30 mouse cellular contexts compared by ENCODE assay signal in the genomic region with DNA sequence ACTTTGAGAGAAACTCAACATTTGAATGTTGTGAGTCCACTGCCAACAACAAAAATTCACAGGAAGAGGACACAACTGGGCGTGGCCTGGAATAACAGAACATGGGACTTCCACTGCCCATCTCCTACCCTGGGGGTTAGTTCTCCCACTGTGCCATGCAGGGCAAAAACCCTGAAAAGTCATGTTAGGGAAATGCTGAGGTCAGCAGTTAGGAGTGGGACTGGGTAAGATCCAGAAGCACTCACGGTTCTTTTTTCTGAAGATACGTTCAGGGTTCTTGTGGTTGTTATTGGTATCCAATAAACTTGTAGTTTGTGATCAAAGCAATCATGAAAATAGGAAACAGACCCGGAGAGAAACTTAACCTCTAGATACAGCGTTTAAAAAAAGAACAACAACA.
"Had no signal": no experiment of that assay in that cellular context is flagged by ENCODE, and none has a peak within 500 bp of the region (broad histone marks: within the 10 kb centered on the region; RNA-seq: fewer than 3 reads in every experiment).

No protein-coding gene starts in this region.

- H3K27ac ChIP-seq: limb, embryonic 10.5 days; limb, embryonic 12.5 days; limb, embryonic 13.5 days; limb, embryonic 15.5 days; liver, embryonic 12.5 days; liver, embryonic 13.5 days; liver, embryonic 14.5 days; liver, embryonic 15.5 days; lung, embryonic 15.5 days; macrophage; midbrain, embryonic 10.5 days; midbrain, embryonic 12.5 days; midbrain, embryonic 13.5 days; midbrain, embryonic 15.5 days had no signal

- H3K9ac ChIP-seq: limb, embryonic 12.5 days; limb, embryonic 13.5 days; limb, embryonic 15.5 days; liver, embryonic 12.5 days; liver, embryonic 13.5 days; liver, embryonic 14.5 days; liver, embryonic 15.5 days; liver, postnatal 0 days; lung, embryonic 14.5 days; lung, embryonic 15.5 days; midbrain, embryonic 12.5 days; midbrain, embryonic 13.5 days; midbrain, embryonic 15.5 days had no signal

- DNase-seq: left cerebral cortex, postnatal 4 days; liver; liver, embryonic 13.5 days; liver, postnatal 0 days; lung, adult 18-20 months; lung, adult 2 months; lung, embryonic 14.5 days; lung, postnatal 10 days; lung, postnatal 14 days; lung, postnatal 36 days; lung, postnatal 4 days; midbrain, embryonic 14.5 days had no signal

- ATAC-seq: liver, embryonic 12.5 days; liver, postnatal 0 days; lung, postnatal 0 days; midbrain, embryonic 13.5 days; midbrain, embryonic 15.5 days; midbrain, embryonic 16.5 days had no signal

- H3K9me3 ChIP-seq: limb, embryonic 10.5 days; limb, embryonic 12.5 days; limb, embryonic 13.5 days; limb, embryonic 15.5 days; liver, embryonic 12.5 days; liver, embryonic 13.5 days; liver, embryonic 15.5 days; lung, embryonic 15.5 days; midbrain, embryonic 10.5 days; midbrain, embryonic 12.5 days; midbrain, embryonic 13.5 days; midbrain, embryonic 15.5 days had no signal

- H3K4me1 ChIP-seq: limb, embryonic 10.5 days; limb, embryonic 12.5 days; limb, embryonic 13.5 days; limb, embryonic 15.5 days; liver, embryonic 12.5 days; liver, embryonic 13.5 days; liver, embryonic 15.5 days; lung, embryonic 15.5 days; megakaryocyte, embryonic 14.5 days; midbrain, embryonic 10.5 days; midbrain, embryonic 12.5 days; midbrain, embryonic 13.5 days; midbrain, embryonic 15.5 days had no signal

- H3K27me3 ChIP-seq: limb, embryonic 12.5 days; limb, embryonic 13.5 days; limb, embryonic 15.5 days; liver, embryonic 12.5 days; liver, embryonic 13.5 days; liver, embryonic 15.5 days; lung, embryonic 15.5 days; megakaryocyte, embryonic 14.5 days; midbrain, embryonic 12.5 days; midbrain, embryonic 13.5 days; midbrain, embryonic 15.5 days had no signal

- H3K4me3 ChIP-seq: limb, embryonic 10.5 days; limb, embryonic 12.5 days; limb, embryonic 13.5 days; limb, embryonic 15.5 days; liver, embryonic 12.5 days; liver, embryonic 13.5 days; liver, embryonic 15.5 days; lung, embryonic 15.5 days; megakaryocyte, embryonic 14.5 days; midbrain, embryonic 10.5 days; midbrain, embryonic 12.5 days; midbrain, embryonic 13.5 days; midbrain, embryonic 15.5 days; myocyte had no signal

- H3K4me2 ChIP-seq: limb, embryonic 12.5 days; limb, embryonic 13.5 days; limb, embryonic 15.5 days; liver, embryonic 11.5 days; liver, embryonic 12.5 days; liver, embryonic 13.5 days; liver, embryonic 15.5 days; lung, embryonic 14.5 days; lung, embryonic 15.5 days; midbrain, embryonic 12.5 days; midbrain, embryonic 13.5 days; midbrain, embryonic 15.5 days had no signal

- H3K36me3 ChIP-seq: limb, embryonic 10.5 days; limb, embryonic 12.5 days; limb, embryonic 13.5 days; limb, embryonic 15.5 days; liver, embryonic 12.5 days; liver, embryonic 13.5 days; liver, embryonic 15.5 days; lung, embryonic 15.5 days; midbrain, embryonic 10.5 days; midbrain, embryonic 12.5 days; midbrain, embryonic 13.5 days; midbrain, embryonic 15.5 days had no signal
